Mouse (Mus musculus): Measurements from ENCODE around the gene Scn11a.

Gene Scn11a

DNA sequence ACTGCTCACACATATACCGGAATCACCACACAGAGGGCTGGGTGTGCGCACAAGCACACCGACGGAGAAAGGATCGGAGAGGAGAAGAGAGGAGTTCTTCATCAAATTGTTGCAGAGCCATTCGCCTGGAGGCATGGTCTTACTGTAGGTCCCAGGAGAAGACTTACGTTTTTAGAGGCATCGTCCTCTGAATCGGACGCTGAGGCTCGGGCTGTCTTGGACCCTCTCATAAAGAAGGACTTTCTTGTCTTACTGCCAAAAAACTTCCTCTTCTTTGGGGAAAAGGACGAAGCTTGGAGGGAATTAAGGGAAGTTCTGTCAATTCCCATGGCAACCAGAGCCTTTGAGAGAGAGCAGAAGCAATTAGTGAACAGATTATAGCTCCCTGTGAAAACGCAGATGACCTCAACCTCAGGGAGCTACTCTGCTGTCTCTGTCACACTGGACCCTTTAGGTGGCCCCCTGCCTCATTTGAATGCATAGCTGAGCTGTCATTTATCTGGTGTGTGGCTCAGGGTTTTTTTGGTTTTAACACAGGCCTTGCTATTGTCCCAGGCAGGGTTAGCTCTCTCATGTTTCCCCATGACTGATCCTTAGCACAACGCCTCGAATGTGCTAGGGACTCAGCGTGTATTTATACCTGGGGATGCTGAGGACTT is 22.0 kb downstream of the Scn11a start:
- in situ Hi-C loops (cut with MboI; ENCODE audit: low pct_unique_long_range_greater_than_20kb in 1 of 2, low sequenced_read_pairs in 2 of 2, unreplicated experiment in 1 of 2): no loop called here

DNA sequence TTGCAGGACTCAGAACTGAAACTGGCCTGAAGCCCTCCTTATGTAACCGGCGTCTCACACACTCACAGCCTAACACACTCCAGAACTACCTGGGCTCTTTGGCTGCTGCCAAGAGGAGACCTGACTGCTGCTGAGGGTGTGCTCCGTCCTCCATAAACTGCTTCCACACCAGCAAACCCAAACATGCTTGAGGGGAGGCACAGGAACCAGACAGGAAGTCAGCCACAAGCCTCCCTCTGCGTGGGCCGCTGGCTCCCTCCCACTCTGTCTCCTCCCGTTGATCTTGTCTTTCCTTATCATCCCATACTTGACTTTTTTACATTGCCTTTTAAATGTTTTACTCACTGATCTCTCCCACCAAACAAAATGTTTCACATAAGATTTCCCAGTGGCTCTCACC is 23.8 kb downstream of the Scn11a start:
- in situ Hi-C loops (cut with MboI; ENCODE audit: low pct_unique_long_range_greater_than_20kb in 1 of 2, low sequenced_read_pairs in 2 of 2, unreplicated experiment in 1 of 2): no loop called here

- in situ Hi-C loops (cut with MboI; ENCODE audit: low pct_unique_long_range_greater_than_20kb in 1 of 2, low sequenced_read_pairs in 2 of 2, unreplicated experiment in 1 of 2): no loop called here
These were observed 28.5 kb downstream of the Scn11a start for GRCm38 (mm10) chr9:119796791-119797190.

GRCm38 (mm10) chr9:119795254-119795912 is 29.9 kb downstream of the Scn11a start:
- in situ Hi-C loops (cut with MboI; ENCODE audit: low pct_unique_long_range_greater_than_20kb in 1 of 2, low sequenced_read_pairs in 2 of 2, unreplicated experiment in 1 of 2): no loop called here

DNA sequence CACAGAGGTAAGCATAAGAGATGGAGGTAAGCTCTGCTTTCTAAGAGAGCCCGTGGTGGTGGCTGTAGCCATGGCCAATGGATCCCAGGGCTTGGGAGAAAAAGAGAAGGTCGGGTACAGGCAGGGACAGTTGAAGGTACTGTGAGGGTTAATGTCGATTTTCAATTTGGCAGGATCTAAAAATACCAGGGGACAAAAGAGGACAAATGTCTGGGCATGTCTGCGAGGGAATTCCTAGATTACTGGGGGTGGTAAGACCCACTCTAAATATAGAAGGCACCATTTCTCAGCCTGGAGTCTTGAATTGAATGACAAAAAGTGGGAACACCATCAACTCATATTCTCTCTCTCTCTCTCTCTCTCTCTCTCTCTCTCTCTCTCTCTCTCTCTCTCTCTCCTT is 30.8 kb downstream of the Scn11a start:
- in situ Hi-C loops (cut with MboI; ENCODE audit: low pct_unique_long_range_greater_than_20kb in 1 of 2, low sequenced_read_pairs in 2 of 2, unreplicated experiment in 1 of 2): no loop called here

- in situ Hi-C loops (cut with MboI; ENCODE audit: low pct_unique_long_range_greater_than_20kb in 1 of 2, low sequenced_read_pairs in 2 of 2, unreplicated experiment in 1 of 2): no loop called here
These were observed 32.8 kb downstream of the Scn11a start for GRCm38 (mm10) chr9:119792505-119792904.

DNA sequence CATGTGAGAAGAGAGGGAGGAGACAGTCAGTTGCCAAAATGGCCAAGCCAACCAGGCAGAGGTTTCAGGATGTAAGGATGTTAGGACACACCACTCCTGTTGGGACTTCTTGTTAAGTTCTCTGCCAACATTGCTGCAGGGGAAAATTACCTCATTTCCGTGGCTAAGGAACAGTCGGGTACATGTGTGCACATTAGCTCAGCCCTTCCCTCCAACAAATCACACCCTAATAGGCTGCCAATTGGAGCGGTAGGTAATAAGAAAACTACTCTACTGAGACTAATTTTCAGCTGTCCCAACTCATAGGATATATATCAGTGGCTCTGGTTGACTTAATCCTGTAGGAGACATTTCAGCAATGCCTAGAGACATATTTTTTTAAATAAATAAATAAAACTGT is 44.4 kb downstream of the Scn11a start:
- in situ Hi-C loops (cut with MboI; ENCODE audit: low pct_unique_long_range_greater_than_20kb in 1 of 2, low sequenced_read_pairs in 2 of 2, unreplicated experiment in 1 of 2): no loop called here

DNA sequence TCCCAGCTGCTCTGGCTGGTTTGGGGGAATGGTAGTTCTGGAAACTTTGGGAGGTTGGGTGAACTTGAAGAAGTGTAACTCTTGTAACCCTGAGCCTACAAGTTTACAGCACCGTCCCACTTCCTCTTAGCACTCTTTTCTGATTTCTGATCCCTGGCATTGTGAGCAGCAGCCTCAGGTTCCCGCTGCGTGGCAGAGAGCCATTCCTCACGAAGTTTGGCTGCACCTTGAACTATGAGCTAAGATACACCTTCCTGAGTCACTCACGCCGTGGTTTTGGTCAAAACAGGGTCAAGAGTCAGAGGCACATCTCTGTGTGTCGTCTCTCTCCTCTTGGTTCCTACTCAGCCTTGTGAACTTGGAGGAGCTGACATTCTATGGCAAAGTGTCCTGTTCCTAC is 48.6 kb downstream of the Scn11a start:
- in situ Hi-C loops (cut with MboI; ENCODE audit: low pct_unique_long_range_greater_than_20kb in 1 of 2, low sequenced_read_pairs in 2 of 2, unreplicated experiment in 1 of 2): no loop called here

DNA sequence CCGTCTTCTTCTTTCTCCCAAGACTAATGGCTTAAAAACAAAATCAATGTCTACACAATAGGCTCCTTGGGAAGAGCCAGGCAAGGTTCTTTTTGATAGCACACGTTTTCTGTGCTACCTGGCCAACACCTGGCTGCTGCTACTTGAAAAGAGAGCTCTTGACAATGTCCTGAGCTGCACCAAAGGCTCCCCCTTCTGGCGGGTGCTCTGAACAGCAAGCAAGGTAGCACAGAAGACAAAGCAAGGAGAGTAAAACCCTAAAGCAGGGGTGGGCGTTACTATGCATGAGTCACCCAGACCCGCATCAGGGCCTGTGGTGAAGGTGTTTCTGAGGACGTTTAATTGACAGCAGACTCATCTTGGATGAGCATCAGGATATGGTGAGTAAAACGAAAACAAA is 56.7 kb downstream of the Scn11a start:
- in situ Hi-C loops (cut with MboI; ENCODE audit: low pct_unique_long_range_greater_than_20kb in 1 of 2, low sequenced_read_pairs in 2 of 2, unreplicated experiment in 1 of 2): loop anchor here in 1 of 2 experiments (25.0 kb wide), 1 partner anchor 256 kb away; no protein-coding TSS in a partner anchor

GRCm38 (mm10) chr9:119760226-119760625 is 65.0 kb downstream of the Scn11a start:
- in situ Hi-C loops (cut with MboI; ENCODE audit: low pct_unique_long_range_greater_than_20kb in 1 of 2, low sequenced_read_pairs in 2 of 2, unreplicated experiment in 1 of 2): loop anchor here in 1 of 2 experiments (25.0 kb wide), 1 partner anchor 248 kb away; no protein-coding TSS in a partner anchor

DNA sequence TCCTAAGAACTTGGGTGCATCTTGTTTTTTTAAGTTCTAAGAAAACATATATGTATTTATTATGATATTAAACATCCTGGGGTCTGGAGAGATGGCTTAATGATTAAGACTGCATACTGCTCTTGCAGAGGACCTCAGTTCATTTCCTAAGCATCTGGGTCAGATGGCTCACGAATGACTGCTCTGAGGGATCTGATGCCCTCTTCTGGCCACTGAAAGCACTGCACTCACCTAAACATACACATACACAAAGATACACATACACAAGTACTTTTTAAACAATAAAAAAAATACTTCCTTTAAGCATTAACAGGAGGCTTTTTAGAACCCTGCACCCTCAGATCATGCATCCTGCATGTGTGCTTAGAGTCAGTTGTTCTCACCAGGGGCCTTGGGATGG is 65.8 kb downstream of the Scn11a start:
- in situ Hi-C loops (cut with MboI; ENCODE audit: low pct_unique_long_range_greater_than_20kb in 1 of 2, low sequenced_read_pairs in 2 of 2, unreplicated experiment in 1 of 2): loop anchor here in 1 of 2 experiments (10.0 to 25.0 kb wide), 2 partner anchors 105 to 247 kb away; no protein-coding TSS in a partner anchor

- in situ Hi-C loops (cut with MboI; ENCODE audit: low pct_unique_long_range_greater_than_20kb in 1 of 2, low sequenced_read_pairs in 2 of 2, unreplicated experiment in 1 of 2): loop anchor here in 1 of 2 experiments (10.0 to 25.0 kb wide), 2 partner anchors 97 to 239 kb away; no protein-coding TSS in a partner anchor
These were observed 73.7 kb downstream of the Scn11a start for GRCm38 (mm10) chr9:119751507-119751906.

DNA sequence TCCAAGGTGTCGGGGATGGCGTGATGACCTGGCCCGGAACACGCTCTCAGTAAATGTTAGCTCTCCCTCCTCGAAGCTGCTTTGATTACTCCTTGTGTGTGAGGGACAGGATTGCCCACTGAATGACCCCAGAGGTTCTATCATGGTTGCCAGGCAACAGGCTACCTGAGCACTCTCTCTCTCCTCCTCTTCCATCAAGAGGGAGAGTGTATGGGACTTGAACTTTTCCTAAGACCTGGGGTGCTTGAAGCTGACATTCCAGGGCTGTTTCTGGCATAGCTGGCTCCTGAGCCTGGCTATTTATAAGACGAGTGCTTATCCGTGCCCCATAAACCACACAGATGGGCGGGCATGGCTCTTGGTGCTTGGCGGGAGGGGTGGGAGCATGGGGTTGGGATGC is 76.1 kb downstream of the Scn11a start:
- in situ Hi-C loops (cut with MboI; ENCODE audit: low pct_unique_long_range_greater_than_20kb in 1 of 2, low sequenced_read_pairs in 2 of 2, unreplicated experiment in 1 of 2): no loop called here

GRCm38 (mm10) chr9:119743900-119744299 is 81.4 kb downstream of the Scn11a start:
- in situ Hi-C loops (cut with MboI; ENCODE audit: low pct_unique_long_range_greater_than_20kb in 1 of 2, low sequenced_read_pairs in 2 of 2, unreplicated experiment in 1 of 2): no loop called here

- in situ Hi-C loops (cut with MboI; ENCODE audit: low pct_unique_long_range_greater_than_20kb in 1 of 2, low sequenced_read_pairs in 2 of 2, unreplicated experiment in 1 of 2): no loop called here
These were observed 81.9 kb downstream of the Scn11a start for GRCm38 (mm10) chr9:119743312-119743711.

GRCm38 (mm10) chr9:119741101-119741786 is 84.0 kb downstream of the Scn11a start:
- in situ Hi-C loops (cut with MboI; ENCODE audit: low pct_unique_long_range_greater_than_20kb in 1 of 2, low sequenced_read_pairs in 2 of 2, unreplicated experiment in 1 of 2): no loop called here

DNA sequence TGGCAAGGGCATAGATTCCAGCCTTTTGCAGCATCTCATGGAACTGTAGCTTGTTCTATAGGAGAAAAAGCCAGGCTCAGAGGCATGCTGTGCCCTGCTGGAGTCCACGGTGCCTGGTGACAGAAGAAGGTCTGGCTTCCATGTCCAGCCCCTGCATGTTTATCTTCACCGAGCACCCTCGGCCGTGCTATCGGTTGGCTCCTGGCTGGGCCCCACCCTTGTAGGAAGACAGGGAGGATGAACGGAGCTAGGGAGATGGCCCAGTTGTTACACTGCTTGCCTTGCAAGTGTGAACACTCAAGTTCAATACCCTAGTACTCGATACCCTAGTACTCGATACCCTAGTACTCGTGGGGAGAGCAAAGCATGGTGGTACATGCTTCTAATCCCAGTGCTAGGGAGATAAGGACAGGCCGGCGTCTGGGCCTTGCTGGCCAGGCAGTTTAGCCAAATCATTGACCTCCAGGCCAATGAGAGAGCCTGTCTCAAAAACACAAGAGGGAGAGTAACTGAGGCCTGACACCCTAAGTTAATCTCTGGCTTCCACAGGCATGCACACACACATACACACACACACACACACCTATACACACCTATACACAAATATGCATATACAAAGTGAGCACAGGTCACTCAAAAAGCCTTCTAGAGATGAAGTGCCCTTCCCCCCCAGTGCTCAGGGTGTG is 96.7 kb downstream of the Scn11a start:
- in situ Hi-C loops (cut with MboI; ENCODE audit: low pct_unique_long_range_greater_than_20kb in 1 of 2, low sequenced_read_pairs in 2 of 2, unreplicated experiment in 1 of 2): no loop called here

GRCm38 (mm10) chr9:119726990-119727389 is 98.3 kb downstream of the Scn11a start:
- in situ Hi-C loops (cut with MboI; ENCODE audit: low pct_unique_long_range_greater_than_20kb in 1 of 2, low sequenced_read_pairs in 2 of 2, unreplicated experiment in 1 of 2): no loop called here

DNA sequence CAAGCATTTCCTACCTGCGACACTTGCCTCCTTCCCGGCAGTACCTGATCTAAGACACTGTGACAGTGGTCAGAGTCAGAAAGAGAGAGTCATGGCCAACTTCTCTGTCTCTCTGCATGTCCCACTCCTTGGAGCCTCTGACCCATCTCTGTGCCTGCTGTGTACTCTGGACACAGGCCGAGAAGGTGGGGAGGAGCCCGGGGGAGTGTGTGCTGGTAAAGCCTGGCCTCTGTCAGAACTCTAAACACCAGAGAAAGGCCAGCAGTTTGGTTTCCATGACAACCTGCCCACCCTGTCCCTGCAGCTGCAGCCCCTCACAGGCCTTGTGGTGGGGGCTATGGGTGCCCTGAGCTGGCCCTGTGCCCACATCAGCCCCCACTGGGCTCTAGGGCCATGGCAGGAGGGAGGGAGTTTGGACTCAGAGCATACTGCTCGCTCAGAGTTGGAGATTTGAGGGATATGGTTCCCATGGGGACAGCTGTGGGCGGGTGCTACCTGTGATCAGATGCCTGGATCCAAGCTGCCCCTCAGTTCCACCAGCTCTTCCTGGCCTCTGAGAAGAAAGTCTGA is 99.9 kb downstream of the Scn11a start:
- in situ Hi-C loops (cut with MboI; ENCODE audit: low pct_unique_long_range_greater_than_20kb in 1 of 2, low sequenced_read_pairs in 2 of 2, unreplicated experiment in 1 of 2): no loop called here
